Mouse (Mus musculus): ENCODE measurements around the gene Hist1h3c.
"Not testable (repeated sequence)": the region's sequence is repeated elsewhere in the genome, so short reads cannot be mapped to it uniquely, and the experiment has no call there.

GRCm38 (mm10) chr13:23761871-23762821 lies 16.7 kb upstream of the Hist1h3c start, which contains the start of gene Hist1h3a:
- TF ChIP-seq CTCF (conservative IDR thresholded peaks at IDR 0.05; ENCODE audit: low read length); POU5F1 (IDR thresholded peaks at IDR 0.05; ENCODE audit: borderline replicate concordance, low read length): not testable (repeated sequence)

Data from E14TG2a.4 (cell line).